Mouse (Mus musculus): Measurements from ENCODE around the gene Samd4b.

Gene Samd4b

DNA sequence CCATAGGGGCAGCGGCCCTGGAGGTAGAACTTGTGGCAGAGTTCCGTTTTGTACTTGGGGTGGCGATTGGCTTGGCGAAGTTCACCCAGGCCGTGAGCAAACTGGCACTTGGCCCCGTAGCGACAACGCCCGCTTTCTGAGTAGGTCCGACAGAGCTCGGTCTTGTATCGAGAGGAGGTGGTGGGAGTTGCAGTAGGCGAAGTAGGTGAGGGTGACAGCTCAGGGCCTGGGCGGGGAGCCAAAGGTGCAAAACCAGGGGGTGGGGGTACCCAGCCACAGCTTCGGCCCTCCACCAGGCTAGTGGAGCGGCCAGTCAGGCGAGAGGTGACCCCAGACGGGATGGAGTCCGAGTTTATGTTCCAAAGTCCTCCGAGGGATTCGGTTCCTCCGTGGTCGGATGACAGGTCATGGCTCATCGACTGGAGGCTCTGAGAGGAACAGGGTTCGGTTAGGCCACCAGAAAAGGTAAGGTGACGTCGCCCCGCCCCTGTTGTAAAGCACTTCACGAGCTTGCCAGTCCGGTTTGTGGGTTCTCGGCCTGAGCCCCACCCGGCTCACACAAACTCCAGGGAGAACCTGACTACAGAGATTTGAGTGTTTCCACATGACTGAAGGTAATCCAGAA, 219.8 kb downstream of the Samd4b start:
- DNase-seq (ENCODE audit: low read depth, low spot score), result no peak

DNA sequence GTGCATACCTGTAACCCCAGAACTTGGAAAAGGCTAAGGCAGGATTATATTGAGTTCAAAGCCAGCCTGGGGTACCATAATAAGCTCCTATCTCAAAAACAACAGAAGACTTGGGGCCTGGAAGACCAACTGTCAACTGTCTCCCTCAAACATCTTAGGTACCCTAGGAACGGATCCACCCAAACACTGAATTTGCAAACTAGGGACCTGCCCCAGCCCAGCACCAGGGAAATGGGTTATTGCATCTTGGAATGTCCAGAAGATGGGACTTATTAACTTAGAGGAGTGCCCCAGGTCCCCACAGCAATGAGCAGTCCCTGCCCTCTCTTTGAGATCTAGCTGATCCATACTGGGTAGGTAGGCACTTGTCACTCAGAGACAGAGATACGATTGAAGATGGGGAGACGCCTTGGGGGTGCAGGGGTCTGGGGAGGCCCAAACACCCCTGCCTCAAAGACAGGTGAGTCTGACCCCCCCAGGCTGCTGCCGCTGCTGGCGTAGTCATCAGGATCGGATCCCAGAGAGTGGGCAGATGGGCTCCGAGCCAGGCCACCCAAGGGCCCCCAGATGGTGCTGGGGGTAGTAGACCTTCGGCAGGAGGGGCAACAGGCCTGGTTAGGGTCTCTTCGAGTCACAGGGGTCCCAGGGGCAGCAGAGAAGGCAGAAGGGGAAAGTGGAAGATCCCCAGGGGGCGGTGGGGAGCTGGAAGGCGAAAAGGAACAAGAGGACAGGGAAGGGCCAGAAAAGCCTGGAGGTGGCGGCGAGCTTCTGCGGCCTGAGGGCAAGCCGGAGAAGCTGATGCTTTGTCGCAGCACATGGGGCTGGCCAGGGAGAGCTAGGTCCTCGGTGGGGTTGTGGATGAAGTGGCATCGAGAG, 220.5 kb downstream of the Samd4b start:
- no peak for DNase-seq (ENCODE audit: low read depth, low spot score)

DNA sequence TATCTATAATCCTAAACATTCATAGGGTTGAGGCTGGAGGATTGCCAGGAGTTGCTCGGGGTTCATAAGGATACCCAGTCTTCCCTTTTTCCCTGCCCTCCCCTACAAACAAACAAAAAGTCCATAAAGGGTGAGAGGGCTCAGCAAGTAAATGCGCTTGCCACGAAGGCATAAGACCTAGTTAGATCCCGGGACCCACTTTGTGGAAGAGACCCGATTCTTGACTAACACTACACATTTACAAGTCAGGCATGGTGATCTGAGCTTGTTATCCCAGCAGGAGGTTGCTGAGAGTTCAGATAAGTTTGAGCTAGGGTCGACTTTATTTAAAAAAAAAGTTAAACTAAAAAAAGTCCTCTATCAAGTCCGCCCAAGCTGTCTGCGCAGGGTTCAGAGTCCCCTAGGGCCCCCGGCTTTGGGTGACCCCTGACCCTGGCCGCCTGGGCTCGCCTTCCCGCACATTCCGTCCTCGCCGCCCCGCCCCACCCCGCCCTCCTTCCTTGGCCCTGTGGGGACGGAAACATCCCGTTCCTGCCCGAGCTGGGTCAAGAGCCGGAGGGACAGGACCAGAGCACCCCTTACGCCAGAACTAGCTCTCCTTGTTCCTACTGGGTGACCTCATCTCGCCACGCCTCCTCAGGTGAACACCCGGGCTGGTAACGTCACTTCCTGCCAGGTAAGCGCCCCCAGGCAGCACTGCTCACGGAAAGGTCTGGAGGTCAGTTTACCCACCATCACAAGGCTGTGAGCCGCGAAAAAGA, 221.8 kb downstream of the Samd4b start:
- DNase-seq (ENCODE audit: low read depth, low spot score), result no peak

DNA sequence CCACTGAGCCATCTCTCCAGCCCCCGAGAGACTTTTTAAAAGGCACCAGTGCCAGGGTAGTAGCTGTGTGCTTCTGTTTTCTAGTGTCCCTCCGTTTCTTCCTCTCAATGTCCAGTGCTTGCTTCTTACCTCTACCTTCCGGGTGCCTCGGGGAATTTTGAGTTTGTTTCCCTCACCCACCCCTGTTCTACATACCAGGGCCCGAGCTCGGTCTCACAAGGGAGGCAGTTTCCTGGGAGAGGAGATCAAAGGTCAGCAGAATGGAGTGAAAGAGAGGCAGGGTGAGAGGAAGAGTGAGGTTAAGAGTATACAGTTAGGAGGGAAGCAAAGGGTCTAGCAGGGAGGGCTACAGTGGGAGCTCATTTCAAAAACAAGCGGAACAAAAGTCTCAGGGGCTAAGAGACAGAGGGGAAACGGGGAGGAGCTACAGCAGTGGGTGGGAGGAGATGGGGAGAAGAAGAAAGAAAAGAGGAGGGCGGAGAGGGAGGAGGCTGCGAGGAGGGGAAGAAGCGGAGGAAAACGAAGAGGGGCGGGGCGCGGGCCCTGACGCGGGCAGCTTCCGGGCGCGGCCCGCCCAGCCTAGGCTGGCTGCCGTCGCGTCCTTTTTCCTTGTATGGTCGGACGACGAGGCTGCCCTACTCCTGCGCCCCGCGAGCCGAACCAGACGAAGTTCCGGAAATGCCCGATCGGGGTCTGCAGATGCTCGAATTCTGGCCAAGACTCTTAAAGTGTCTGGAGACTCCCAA, 222.6 kb downstream of the Samd4b start:
- peak; percentile 65 for DNase-seq (ENCODE audit: low read depth, low spot score)

DNA sequence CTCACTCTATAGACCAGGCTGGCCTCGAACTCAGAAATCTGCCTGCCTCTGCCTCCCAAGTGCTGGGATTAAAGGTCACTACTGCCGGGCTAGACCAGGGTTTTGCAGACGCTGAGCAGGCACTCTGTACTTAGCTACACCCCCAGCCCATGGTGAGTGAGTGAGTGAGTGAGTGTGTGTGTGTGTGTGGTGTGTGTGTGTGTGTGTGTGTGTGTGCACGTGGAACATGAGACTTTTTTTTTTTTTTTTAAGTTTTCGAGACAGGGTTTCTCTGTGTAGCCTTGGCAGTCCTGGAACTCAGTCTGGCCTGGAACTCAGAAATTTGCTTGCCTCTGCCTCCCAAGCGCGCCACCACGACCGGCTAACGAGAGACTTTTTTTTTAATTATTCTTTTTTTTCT, 223.3 kb downstream of the Samd4b start:
- DNase-seq (ENCODE audit: low read depth, low spot score), result no peak

DNA sequence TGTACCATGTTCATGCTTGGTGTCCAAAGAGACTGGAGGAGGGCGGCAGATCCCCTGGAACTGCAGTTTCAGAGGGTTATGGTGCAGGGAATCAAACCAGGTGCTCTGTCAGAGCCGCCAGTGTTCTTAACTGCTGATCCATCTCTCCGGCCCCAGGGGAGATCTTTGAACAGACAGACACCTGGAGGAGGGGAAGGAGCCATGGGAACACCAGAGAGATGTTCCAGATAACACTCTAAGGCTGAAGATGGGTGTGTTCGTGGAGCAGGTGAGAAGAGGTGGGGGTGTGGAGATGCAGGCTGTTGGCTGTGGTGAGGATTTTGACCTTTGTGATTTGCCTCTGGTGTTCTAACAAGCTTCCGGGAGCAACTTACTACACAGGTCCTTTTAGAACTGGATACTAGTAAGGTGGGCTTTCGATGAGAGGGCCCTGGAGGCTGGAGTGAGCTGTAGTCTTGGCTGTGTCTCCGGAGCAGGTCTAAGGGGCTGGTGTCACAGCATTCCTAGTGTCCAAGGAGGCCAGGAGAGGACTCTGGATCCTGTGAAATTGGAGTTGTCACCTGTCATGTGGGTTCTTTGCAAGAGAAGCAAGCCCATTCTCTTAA, 224.0 kb downstream of the Samd4b start:
- DNase-seq (ENCODE audit: low read depth, low spot score), result no peak

DNA sequence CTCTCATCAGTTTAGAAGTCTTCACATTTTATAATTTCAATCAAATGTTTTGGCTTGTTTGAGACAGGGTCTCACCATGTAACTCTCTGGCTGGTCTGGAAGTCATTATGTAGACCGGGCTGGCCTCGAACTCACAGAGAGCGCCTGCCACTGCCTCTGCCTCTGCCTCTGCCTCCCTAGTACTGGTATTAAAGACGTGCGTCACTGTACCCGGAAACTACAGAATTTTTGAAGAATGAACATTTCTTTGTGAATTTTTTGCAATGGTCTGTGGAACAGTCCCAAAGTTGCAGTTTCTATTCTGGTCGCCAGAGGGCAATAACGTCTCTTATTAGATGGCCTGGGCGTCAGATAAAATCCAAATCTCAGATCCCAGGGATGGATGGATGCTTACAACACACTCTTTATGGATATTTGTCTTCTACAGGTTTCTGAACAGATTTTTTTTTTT, 224.8 kb downstream of the Samd4b start:
- peak; percentile 79 for DNase-seq (ENCODE audit: low read depth, low spot score)

DNA sequence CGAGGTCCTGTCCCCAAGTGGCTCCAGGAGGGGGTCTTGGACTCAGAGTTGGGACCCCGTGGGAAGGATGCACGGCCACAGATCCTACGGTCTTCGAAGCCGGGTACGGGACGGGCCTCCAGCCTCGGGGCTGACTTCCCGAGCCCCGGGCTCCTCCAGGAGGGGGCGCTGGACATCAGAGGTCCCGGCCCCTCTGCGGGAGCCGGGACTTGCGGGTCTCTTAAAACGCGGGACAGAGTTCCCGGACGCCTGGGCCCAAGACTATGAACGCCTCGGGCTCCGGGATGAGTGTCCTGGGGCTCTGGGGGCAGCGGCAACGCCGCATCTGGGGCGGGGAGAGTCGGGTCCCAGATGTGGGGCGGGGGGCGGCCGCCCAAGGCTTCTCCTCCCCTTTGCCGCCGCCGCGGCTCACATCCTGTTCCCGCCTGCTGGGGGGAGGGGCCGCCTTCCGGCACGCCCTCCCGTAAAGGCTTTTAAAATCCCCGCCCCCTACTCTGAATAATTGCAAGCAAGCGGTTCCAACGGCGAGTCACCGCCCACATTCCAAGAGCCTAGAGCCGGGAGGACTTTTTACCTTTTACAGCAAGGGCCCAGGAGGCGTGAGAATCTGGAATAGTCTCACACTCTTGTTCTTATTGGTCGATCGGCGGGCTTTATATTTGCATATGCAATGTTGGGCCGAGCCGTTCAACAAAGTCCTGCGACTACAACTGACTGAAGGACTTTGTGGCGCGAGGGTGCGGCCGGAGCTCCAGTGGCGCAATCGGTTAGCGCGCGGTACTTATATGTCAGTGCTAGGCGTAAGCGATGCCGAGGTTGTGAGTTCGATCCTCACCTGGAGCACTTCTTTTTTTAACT, 225.5 kb downstream of the Samd4b start, which contains the start of gene Plekhg2:
TSS of gene Plekhg2 (minus strand) at position 349 of the 858 bp plus-strand sequence.
- peak; percentile 93 for DNase-seq (ENCODE audit: low read depth, low spot score)

DNA sequence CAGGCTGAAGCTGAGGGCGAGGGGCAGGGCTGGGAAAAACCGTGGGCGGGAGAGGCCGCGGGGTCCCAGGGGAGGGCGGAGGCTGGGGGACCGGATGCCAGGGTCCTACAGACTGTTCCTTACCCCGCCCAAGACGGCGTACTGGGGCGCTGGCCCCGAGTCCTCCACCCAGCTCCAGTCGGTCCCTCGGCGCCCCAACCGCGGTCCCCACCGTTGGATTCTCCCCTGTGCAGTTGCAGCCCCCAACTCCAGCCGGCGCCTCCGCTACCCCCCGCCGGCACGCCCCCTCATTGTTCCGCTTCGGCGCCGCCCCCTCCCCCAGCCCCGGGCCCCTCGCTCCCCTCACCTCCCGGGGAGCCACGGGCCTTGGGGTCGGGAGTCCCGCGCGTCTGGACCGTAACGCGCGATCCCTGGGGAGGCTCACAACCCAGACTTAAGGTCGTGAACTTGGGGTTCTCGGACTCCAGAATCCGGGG, 226.4 kb downstream of the Samd4b start:
- DNase-seq (ENCODE audit: low read depth, low spot score), result no peak

DNA sequence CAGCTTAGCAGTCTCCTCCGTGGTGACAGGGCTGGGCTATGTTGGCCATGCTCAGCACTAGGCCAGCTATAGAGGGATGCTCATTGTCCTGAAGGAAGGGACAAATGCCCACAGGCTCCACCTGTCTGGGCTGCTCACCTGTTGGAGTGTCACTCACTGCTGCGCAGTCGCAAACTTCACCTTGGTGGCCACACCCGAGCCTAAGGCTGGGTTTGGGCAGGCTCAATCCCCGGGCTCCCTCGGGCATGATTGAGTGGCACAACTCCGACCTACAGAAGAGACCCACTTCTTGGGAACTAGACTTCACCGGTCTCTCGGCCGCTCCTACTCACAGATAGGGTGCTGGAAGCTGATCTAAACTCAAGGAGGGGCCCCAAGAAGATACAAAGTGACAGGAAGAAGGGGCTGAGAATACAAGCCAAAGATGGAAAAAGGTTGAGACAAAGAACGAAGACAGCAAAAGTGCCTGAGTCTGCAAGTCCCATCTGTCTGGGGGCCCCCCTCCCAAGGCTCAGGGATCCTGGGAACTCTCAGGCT, 226.9 kb downstream of the Samd4b start:
- no peak for DNase-seq (ENCODE audit: low read depth, low spot score)

DNA sequence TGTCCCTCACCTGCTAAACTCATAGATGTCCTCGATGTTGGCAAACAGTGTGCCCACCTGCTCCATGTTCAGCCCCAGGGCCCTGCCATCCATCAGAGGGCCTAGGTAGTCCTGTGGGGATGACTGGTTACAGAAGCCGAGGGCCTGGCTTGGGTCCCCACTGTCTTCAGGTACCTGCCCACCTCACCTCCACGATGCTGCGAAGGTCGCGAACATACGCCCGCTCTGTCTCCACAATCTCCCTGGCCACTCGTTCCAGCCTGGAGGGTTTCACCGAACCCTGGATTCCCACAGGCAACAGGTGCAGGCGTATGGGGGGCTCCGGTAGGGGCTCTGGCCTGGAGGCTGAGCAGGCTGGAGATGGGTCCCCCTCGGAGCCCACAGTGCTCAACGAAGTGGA, 227.9 kb downstream of the Samd4b start:
- DNase-seq (ENCODE audit: low read depth, low spot score), result no peak

DNA sequence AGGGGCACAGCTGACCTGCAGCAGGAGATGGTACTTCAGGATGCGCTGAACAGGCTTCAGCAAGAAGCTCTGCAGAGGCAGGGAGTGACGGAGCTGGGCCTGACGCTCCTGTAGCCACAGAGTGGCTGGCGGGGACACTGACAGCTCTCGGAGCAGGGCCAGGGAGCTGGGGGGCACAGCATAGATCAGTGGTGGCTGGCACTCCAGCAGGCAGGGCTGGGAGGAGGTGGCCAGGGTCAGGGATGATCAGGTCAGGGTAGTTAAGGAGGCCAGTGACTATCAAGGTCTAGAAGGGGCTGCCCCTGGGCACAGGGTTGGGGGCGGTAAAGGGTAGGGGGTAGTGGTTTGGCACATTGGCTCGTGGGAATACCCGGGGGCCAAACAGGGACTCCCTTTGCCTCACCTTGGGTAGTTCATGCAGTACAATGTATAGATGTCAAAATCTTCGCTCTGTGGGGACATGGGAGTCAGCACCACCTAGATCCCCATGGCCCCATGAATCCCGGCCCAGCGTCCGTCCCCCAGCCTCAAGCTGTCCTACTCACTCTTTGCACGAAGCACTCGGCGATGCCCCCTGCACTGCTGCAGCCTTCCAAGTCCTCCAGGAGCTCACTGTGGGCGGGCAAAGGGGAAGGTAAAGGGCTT, 229.5 kb downstream of the Samd4b start:
- DNase-seq (ENCODE audit: low read depth, low spot score), result no peak

DNA sequence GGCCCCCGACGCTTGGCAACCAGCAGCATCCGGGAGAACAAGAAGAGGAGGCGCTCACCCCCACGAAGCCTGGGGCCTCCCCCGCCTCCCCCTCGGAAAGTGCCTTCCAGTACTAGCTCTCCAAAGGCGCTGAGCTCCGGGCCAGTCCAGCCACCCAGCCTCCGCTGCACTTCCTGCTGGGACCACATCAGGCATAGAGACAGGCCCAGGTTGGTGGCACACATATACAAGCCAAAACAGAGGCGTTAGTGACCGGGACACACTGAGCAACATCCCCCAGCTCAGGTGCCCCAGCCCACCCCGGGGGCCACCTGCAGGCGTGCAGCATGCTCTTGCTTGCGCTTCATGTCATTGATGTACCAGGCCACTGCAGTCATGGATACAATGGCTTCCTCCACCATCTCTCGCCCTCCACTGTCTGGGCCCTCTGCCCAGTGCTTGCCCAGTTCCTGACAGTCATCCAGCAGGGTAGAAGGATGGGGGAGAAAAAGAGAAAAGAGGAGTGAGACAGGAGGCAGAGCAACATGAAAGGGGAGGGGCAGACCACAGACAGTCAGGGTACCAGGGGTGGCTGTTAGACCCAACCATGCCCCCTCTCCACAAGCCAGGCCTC, 230.2 kb downstream of the Samd4b start:
- no peak for DNase-seq (ENCODE audit: low read depth, low spot score)

DNA sequence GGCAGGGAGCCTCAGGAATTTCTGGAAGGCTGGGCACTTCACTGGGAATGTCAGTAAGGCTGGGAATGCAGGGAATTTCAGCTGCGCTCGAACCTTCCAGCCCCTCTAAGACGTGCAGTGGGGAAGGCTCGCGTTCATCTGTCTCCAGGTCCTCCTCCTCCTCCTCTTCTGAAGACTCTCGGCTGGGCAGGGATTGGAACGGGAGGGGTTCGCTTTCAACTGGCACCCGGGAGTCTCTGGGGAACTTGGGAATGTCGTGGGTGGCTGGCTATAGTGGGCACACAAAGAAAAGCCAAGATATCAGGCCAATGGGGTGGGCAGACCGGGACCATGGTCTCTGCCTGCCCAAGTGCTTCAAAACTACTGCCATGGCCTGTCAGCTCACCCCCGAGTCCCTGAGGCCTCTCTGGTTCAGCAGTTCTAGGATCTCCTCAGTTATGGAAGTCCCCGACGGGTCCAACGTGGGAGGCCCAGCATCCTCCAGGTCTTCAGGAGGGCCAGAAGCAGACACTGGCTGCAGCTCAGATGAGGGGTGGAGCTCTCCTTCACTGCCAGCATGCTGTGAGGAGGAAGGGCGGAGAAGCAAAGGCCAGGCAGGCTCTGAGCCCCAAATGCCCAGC, 235.4 kb downstream of the Samd4b start:
- DNase-seq (ENCODE audit: low read depth, low spot score), result no peak

DNA sequence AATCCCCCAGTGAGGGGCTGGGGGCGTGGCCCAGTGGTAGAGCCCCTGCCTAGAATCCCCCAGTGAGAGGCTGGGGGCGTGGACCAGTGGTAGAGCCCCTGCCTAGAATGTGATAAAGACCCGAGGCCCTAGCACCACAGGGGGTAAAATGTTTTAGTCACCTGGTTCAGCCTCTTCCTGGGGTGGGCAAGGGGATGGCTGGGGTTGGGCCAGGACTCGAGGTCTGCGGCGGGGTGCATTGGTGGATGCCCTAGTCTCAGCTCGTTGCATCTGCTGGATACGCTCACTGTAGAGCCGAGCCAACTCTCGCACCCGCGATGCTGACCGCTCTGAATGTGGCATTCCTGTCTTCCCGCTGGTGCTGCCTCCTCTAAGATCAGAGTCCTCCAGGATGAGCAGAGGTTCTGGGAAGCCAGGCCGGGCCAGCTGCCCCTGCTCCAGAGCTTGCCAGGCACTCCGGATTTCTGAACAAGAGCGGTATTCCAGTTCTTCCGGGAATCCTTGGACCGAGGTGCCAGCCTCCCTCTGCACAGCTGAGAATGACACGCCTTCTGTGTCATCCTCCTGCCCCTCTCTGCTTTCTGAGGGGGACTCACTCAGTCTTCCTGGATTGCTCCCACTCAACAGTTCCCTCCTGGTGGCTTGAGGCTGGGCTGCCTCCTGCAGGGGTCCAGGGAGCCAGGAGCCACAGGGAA, 236.2 kb downstream of the Samd4b start:
- DNase-seq (ENCODE audit: low read depth, low spot score), result no peak

DNA sequence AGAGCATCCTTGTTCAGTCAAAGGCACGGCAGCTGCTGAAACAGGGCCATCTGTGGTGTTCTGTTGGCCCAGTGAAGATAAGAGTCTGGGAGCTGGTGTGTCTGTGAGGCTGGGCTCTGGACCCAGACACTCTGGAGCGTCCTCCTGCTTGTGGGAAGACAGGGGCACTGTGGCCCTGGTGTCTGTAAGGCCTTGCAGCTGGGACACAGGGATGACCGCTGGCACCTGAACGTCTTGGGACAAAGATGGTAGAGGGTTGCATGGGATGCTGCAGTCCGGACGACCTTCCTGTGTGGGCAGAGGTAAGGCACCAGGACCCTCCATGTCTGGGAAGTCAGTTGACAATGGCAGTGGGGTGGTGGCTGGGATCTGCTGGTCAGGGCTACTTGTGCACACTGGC, 237.7 kb downstream of the Samd4b start:
- DNase-seq (ENCODE audit: low read depth, low spot score), result no peak

DNA sequence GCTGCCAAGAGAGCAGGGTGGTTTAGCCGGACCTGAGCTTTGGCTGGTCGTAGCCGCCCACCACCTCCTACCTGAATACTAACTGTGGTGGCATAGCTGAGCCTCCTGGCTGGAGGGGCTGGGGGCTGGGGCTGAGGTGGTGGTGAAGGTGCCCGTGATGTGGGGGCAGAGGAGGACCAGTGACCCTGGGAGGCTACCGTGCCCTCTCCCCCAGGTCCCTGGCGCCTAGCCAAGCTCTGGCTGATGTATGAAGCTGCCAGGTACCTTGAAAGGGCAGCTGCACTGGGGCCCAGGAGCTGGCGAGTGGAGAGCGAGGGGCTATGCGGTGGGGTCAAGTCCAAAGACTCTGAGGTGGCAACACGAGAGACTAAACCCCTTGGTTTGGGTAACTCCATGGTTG, 238.1 kb downstream of the Samd4b start:
- no peak for DNase-seq (ENCODE audit: low read depth, low spot score)

DNA sequence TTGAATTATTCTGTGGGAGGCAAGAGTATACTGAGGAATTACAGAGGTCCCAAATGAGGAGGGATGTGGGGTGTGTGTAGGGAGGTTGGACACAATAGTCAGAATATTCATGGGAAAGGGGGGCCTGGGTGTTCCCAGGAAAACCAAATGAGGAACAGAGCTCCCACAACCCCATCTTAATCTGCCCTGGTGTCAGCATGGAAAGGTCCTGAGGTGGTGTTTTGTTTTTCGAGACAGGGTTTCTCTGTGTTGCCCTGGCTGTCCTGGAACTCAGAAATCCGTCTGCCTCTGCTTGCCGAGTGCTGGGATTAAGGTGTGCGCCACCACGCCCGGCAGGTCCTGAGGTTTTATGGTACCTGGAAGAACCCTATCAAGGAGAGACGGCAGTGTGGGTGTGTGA, 239.5 kb downstream of the Samd4b start:
- no peak for DNase-seq (ENCODE audit: low read depth, low spot score)
